Mouse (Mus musculus): ENCODE results near the gene Zfp36. TPM values are rescaled to one million over a fixed set of nuclear protein-coding genes. Genes with fewer than 3 reads are reported as not detected.
"Not testable (repeated sequence)": the region's sequence is repeated elsewhere in the genome, so short reads cannot be mapped to it uniquely, and the experiment has no call there.

Zfp36 gene
- polyA plus RNA-seq, 1 experiment from 2014 or later: 10.9 TPM

- not testable (repeated sequence) for H3K4me3 ChIP-seq (ENCODE audit: low read depth, low read length); H3K4me2 ChIP-seq; H3K9me3 ChIP-seq (replicated peaks; ENCODE audit: control insufficient read depth, low read length); H3K9ac ChIP-seq (ENCODE audit: low read depth, low read length); H3K27me3 ChIP-seq (ENCODE audit: control insufficient read depth, insufficient read depth, low read length); ATAC-seq (replicated peaks; ENCODE audit: insufficient number of reproducible peaks, low FRiP score, low TSS enrichment); H3K27ac ChIP-seq (ENCODE audit: low read depth, low read length)
- Histone ChIP-seq H3K4me1 (ENCODE audit: control insufficient read depth, insufficient read depth, low read length) (peaks cover 19% of the 10 kb centered on the region), H3K36me3 (ENCODE audit: control insufficient read depth, insufficient read depth, low read length) (peaks cover 15% of the 10 kb centered on the region)
- 82% methylated on average over 7 of the region's 7 CpGs for WGBS (ENCODE audit: insufficient replicate concordance)
Measured at GRCm38 (mm10) chr7:28387384-28387783, 7.3 kb upstream of the Zfp36 start.

GRCm38 (mm10) chr7:28386877-28387276 is 6.8 kb upstream of the Zfp36 start:
- not testable (repeated sequence) for H3K27ac ChIP-seq (ENCODE audit: low read depth, low read length); H3K27me3 ChIP-seq (ENCODE audit: control insufficient read depth, insufficient read depth, low read length); H3K4me3 ChIP-seq (ENCODE audit: low read depth, low read length); H3K4me2 ChIP-seq; H3K9me3 ChIP-seq (replicated peaks; ENCODE audit: control insufficient read depth, low read length); ATAC-seq (replicated peaks; ENCODE audit: insufficient number of reproducible peaks, low FRiP score, low TSS enrichment); H3K9ac ChIP-seq (ENCODE audit: low read depth, low read length)
- WGBS (ENCODE audit: insufficient replicate concordance): 77% methylated on average over 6 of the region's 6 CpGs
- Histone ChIP-seq H3K36me3 (ENCODE audit: control insufficient read depth, insufficient read depth, low read length) (peaks cover 15% of the 10 kb centered on the region), H3K4me1 (ENCODE audit: control insufficient read depth, insufficient read depth, low read length) (peaks cover 20% of the 10 kb centered on the region)

GRCm38 (mm10) chr7:28386462-28386861 is 6.4 kb upstream of the Zfp36 start:
- WGBS (ENCODE audit: insufficient replicate concordance): 11% methylated on average over 4 of the region's 4 CpGs
- H3K4me2 ChIP-seq: no peak overlapping the region
- H3K4me3 ChIP-seq (ENCODE audit: low read depth, low read length): no peak overlapping the region
- H3K27me3 ChIP-seq (ENCODE audit: control insufficient read depth, insufficient read depth, low read length): no peaks in the 10 kb centered on the region
- no peak overlapping the region for H3K27ac ChIP-seq (ENCODE audit: low read depth, low read length)
- H3K4me1 ChIP-seq (ENCODE audit: control insufficient read depth, insufficient read depth, low read length): peaks cover 20% of the 10 kb centered on the region
- ATAC-seq (replicated peaks; ENCODE audit: insufficient number of reproducible peaks, low FRiP score, low TSS enrichment): no peak
- no peak overlapping the region for H3K9ac ChIP-seq (ENCODE audit: low read depth, low read length)
- H3K9me3 ChIP-seq (replicated peaks; ENCODE audit: control insufficient read depth, low read length): no peaks in the 10 kb centered on the region
- H3K36me3 ChIP-seq (ENCODE audit: control insufficient read depth, insufficient read depth, low read length): peaks cover 15% of the 10 kb centered on the region

GRCm38 (mm10) chr7:28386007-28386406 is 6.0 kb upstream of the Zfp36 start:
- H3K4me3 ChIP-seq (ENCODE audit: low read depth, low read length): no peak overlapping the region
- H3K9me3 ChIP-seq (replicated peaks; ENCODE audit: control insufficient read depth, low read length): no peaks in the 10 kb centered on the region
- no peak overlapping the region for H3K27ac ChIP-seq (ENCODE audit: low read depth, low read length)
- 79% methylated on average over 7 of the region's 7 CpGs for WGBS (ENCODE audit: insufficient replicate concordance)
- ATAC-seq (replicated peaks; ENCODE audit: insufficient number of reproducible peaks, low FRiP score, low TSS enrichment): no peak
- no peaks in the 10 kb centered on the region for H3K27me3 ChIP-seq (ENCODE audit: control insufficient read depth, insufficient read depth, low read length)
- H3K4me2 ChIP-seq: no peak overlapping the region
- H3K36me3 ChIP-seq (ENCODE audit: control insufficient read depth, insufficient read depth, low read length): peaks cover 15% of the 10 kb centered on the region
- H3K4me1 ChIP-seq (ENCODE audit: control insufficient read depth, insufficient read depth, low read length): peaks cover 22% of the 10 kb centered on the region
- no peak overlapping the region for H3K9ac ChIP-seq (ENCODE audit: low read depth, low read length)

- Histone ChIP-seq H3K9me3 (replicated peaks; ENCODE audit: control insufficient read depth, low read length) (no peaks in the 10 kb centered on the region), H3K4me2 (no peak overlapping the region), H3K4me1 (ENCODE audit: control insufficient read depth, insufficient read depth, low read length) (peaks cover 30% of the 10 kb centered on the region), H3K36me3 (ENCODE audit: control insufficient read depth, insufficient read depth, low read length) (peaks cover 11% of the 10 kb centered on the region), H3K27ac (ENCODE audit: low read depth, low read length) (no peak overlapping the region), H3K27me3 (ENCODE audit: control insufficient read depth, insufficient read depth, low read length) (no peaks in the 10 kb centered on the region), H3K9ac (ENCODE audit: low read depth, low read length) (no peak overlapping the region), H3K4me3 (ENCODE audit: low read depth, low read length) (no peak overlapping the region)
- 89% methylated on average over 9 of the region's 9 CpGs for WGBS (ENCODE audit: insufficient replicate concordance)
- no peak for ATAC-seq (replicated peaks; ENCODE audit: insufficient number of reproducible peaks, low FRiP score, low TSS enrichment)
Measured at GRCm38 (mm10) chr7:28385196-28385595, 5.1 kb upstream of the Zfp36 start.

GRCm38 (mm10) chr7:28384162-28384561 is 4.1 kb upstream of the Zfp36 start:
- H3K36me3 ChIP-seq (ENCODE audit: control insufficient read depth, insufficient read depth, low read length): peaks cover 5% of the 10 kb centered on the region
- no peak overlapping the region for H3K9ac ChIP-seq (ENCODE audit: low read depth, low read length)
- no peak for ATAC-seq (replicated peaks; ENCODE audit: insufficient number of reproducible peaks, low FRiP score, low TSS enrichment)
- no peaks in the 10 kb centered on the region for H3K27me3 ChIP-seq (ENCODE audit: control insufficient read depth, insufficient read depth, low read length)
- H3K27ac ChIP-seq (ENCODE audit: low read depth, low read length): no peak overlapping the region
- WGBS (ENCODE audit: insufficient replicate concordance): 82% methylated on average over 6 of the region's 6 CpGs
- H3K4me3 ChIP-seq (ENCODE audit: low read depth, low read length): no peak overlapping the region
- H3K4me2 ChIP-seq: no peak overlapping the region
- peaks cover 38% of the 10 kb centered on the region for H3K4me1 ChIP-seq (ENCODE audit: control insufficient read depth, insufficient read depth, low read length)
- H3K9me3 ChIP-seq (replicated peaks; ENCODE audit: control insufficient read depth, low read length): no peaks in the 10 kb centered on the region

GRCm38 (mm10) chr7:28383606-28384005 is 3.6 kb upstream of the Zfp36 start:
- WGBS (ENCODE audit: insufficient replicate concordance): 69% methylated on average over 4 of the region's 4 CpGs
- Histone ChIP-seq H3K27me3 (ENCODE audit: control insufficient read depth, insufficient read depth, low read length) (no peaks in the 10 kb centered on the region), H3K4me3 (ENCODE audit: low read depth, low read length) (no peak overlapping the region), H3K36me3 (ENCODE audit: control insufficient read depth, insufficient read depth, low read length) (no peaks in the 10 kb centered on the region; the same call in 1 of the 2 replicates), H3K4me1 (ENCODE audit: control insufficient read depth, insufficient read depth, low read length) (peaks cover 38% of the 10 kb centered on the region), H3K9ac (ENCODE audit: low read depth, low read length) (no peak overlapping the region), H3K9me3 (replicated peaks; ENCODE audit: control insufficient read depth, low read length) (no peaks in the 10 kb centered on the region), H3K27ac (ENCODE audit: low read depth, low read length) (peak overlapping the region; percentile 98), H3K4me2 (no peak overlapping the region; the same call in 1 of the 2 replicates)
- no peak for ATAC-seq (replicated peaks; ENCODE audit: insufficient number of reproducible peaks, low FRiP score, low TSS enrichment)

- WGBS (ENCODE audit: insufficient replicate concordance): 14% methylated on average over 11 of the region's 11 CpGs
Measured at GRCm38 (mm10) chr7:28382981-28383396, 2.9 kb upstream of the Zfp36 start.

GRCm38 (mm10) chr7:28382347-28382951 is 2.4 kb upstream of the Zfp36 start:
- H3K4me3 ChIP-seq (ENCODE audit: low read depth, low read length): peak overlapping the region; percentile 35; the same call in 1 of the 2 replicates
- no peaks in the 10 kb centered on the region for H3K27me3 ChIP-seq (ENCODE audit: control insufficient read depth, insufficient read depth, low read length)
- H3K4me1 ChIP-seq (ENCODE audit: control insufficient read depth, insufficient read depth, low read length): peaks cover 47% of the 10 kb centered on the region
- H3K9me3 ChIP-seq (replicated peaks; ENCODE audit: control insufficient read depth, low read length): no peaks in the 10 kb centered on the region
- 44% methylated on average over 12 of the region's 12 CpGs for WGBS (ENCODE audit: insufficient replicate concordance)
- peak overlapping the region; percentile 98 for H3K27ac ChIP-seq (ENCODE audit: low read depth, low read length)
- no peaks in the 10 kb centered on the region for H3K36me3 ChIP-seq (ENCODE audit: control insufficient read depth, insufficient read depth, low read length)
- peak overlapping the region; percentile 67 for H3K4me2 ChIP-seq
- peak overlapping the region; percentile 52 for H3K9ac ChIP-seq (ENCODE audit: low read depth, low read length)
- ATAC-seq (replicated peaks; ENCODE audit: insufficient number of reproducible peaks, low FRiP score, low TSS enrichment): no peak; the same call in 1 of the 2 replicates

More at GRCm38 (mm10) chr7:28382981-28383396, 2.9 kb upstream of the Zfp36 start:
- Histone ChIP-seq H3K9ac (ENCODE audit: low read depth, low read length) (peak overlapping the region; percentile 16; the same call in 1 of the 2 replicates), H3K4me3 (ENCODE audit: low read depth, low read length) (0 out of 2 replicates have a peak overlapping the region, but pooled peaks have one; percentile 0), H3K4me2 (peak overlapping the region; percentile 67), H3K4me1 (ENCODE audit: control insufficient read depth, insufficient read depth, low read length) (peaks cover 42% of the 10 kb centered on the region), H3K27me3 (ENCODE audit: control insufficient read depth, insufficient read depth, low read length) (no peaks in the 10 kb centered on the region), H3K9me3 (replicated peaks; ENCODE audit: control insufficient read depth, low read length) (no peaks in the 10 kb centered on the region), H3K27ac (ENCODE audit: low read depth, low read length) (peak overlapping the region; percentile 98), H3K36me3 (ENCODE audit: control insufficient read depth, insufficient read depth, low read length) (no peaks in the 10 kb centered on the region)
- no peak for ATAC-seq (replicated peaks; ENCODE audit: insufficient number of reproducible peaks, low FRiP score, low TSS enrichment)

Data from heart, embryonic 11.5 days (tissue).